19 mouse cellular contexts compared by ENCODE assay signal in the genomic region with DNA sequence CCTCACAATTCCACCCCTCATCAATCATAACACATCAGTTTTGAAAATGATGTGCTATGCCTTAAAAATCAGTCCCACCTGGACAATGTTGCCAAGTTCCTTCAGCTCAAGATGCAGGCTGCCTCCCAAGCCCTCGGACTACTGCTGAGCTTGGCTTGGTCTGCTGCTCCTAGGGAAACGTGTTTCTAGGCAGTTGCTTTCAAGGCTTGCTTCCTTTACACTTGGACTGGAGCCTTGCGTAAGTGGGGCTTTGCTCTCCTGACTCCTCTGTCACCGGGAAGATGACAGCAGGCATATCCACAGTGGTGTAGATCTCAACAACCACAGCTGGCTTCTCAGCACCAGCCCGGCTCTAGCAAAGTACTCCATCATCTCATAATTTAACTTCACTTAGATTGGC.
DNase-seq lines count a peak whose midpoint lies in the region; ATAC-seq lines count a peak whose summit lies in the region.
"Had no signal": no experiment of that assay in that cellular context is flagged by ENCODE, and none has a peak within 500 bp of the region (broad histone marks: within the 10 kb centered on the region; RNA-seq: fewer than 3 reads in every experiment).

No protein-coding gene starts in this region.

- H3K4me2 ChIP-seq in liver, embryonic 12.5 days = no peak overlapping the region
- no peak overlapping the region for H3K4me2 ChIP-seq in liver, embryonic 11.5 days
- H3K4me2 ChIP-seq: forebrain, embryonic 15.5 days; midbrain, embryonic 11.5 days; neural tube, embryonic 12.5 days had no signal

- DNase-seq in cerebellum, adult 11 months = peak; percentile 18
- no peak for DNase-seq in cerebellum, postnatal 4 days (ENCODE audit: low spot score in 2 of 2)
- no peak for DNase-seq in liver, embryonic 11.5 days (ENCODE audit: low spot score)
- peak; percentile 21 to 38 for DNase-seq in cerebellum, postnatal 14 days
- no peak for DNase-seq in urinary bladder, postnatal 14 days (ENCODE audit: low spot score)
- no peak for DNase-seq in right cerebral cortex, postnatal 14 days
- DNase-seq: adrenal gland, adult 8-10 months; kidney, adult 11 months; lung, postnatal 14 days; thymus, postnatal 25 days had no signal

- H3K36me3 ChIP-seq in liver, embryonic 12.5 days = no peaks in the 10 kb centered on the region
- H3K36me3 ChIP-seq in liver, embryonic 11.5 days (ENCODE audit: control insufficient read depth, insufficient read depth, low read length) = no peaks in the 10 kb centered on the region
- H3K36me3 ChIP-seq: forebrain, embryonic 15.5 days; neural tube, embryonic 12.5 days had no signal

- H3K9ac ChIP-seq in liver, embryonic 12.5 days = no peak overlapping the region
- no peak overlapping the region for H3K9ac ChIP-seq in liver, embryonic 11.5 days (ENCODE audit: low read depth, low read length)
- H3K9ac ChIP-seq: forebrain, embryonic 15.5 days; neural tube, embryonic 12.5 days had no signal

- ATAC-seq in liver, embryonic 12.5 days = no peak
- ATAC-seq in liver, embryonic 11.5 days (replicated peaks; ENCODE audit: low FRiP score) = no peak
- ATAC-seq in megakaryocyte progenitor cell, adult 5-6 weeks (replicated peaks; ENCODE audit: poor library complexity) = peak; percentile 55
- ATAC-seq: forebrain, embryonic 15.5 days; hindbrain, postnatal 0 days had no signal

- H3K27me3 ChIP-seq in liver, embryonic 12.5 days (replicated peaks) = no peaks in the 10 kb centered on the region
- no peaks in the 10 kb centered on the region for H3K27me3 ChIP-seq in liver, embryonic 11.5 days (replicated peaks; ENCODE audit: control insufficient read depth, insufficient read depth, low read length)
- H3K27me3 ChIP-seq: CH12.LX; forebrain, embryonic 15.5 days; neural tube, embryonic 12.5 days had no signal

- WGBS in liver, embryonic 12.5 days (ENCODE audit: insufficient replicate concordance) = 62% methylated on average over 5 of the region's 5 CpGs
- 64% methylated on average over 5 of the region's 5 CpGs for WGBS in liver, embryonic 11.5 days

- peaks cover 33% of the 10 kb centered on the region for H3K4me1 ChIP-seq in liver, embryonic 12.5 days
- H3K4me1 ChIP-seq in liver, embryonic 11.5 days (replicated peaks; ENCODE audit: control insufficient read depth, insufficient read depth, low read length) = peaks cover 4% of the 10 kb centered on the region

- H3K4me3 ChIP-seq in liver, embryonic 12.5 days = no peak overlapping the region
- H3K4me3 ChIP-seq in liver, embryonic 11.5 days (ENCODE audit: low read depth, low read length) = no peak overlapping the region
- H3K4me3 ChIP-seq: erythroblast, embryonic 14.5 days; forebrain, embryonic 15.5 days; neural tube, embryonic 12.5 days had no signal

- H3K27ac ChIP-seq in liver, embryonic 12.5 days = 0 out of 2 replicates have a peak overlapping the region, but pooled peaks have one; percentile 15
- no peak overlapping the region for H3K27ac ChIP-seq in liver, embryonic 11.5 days (ENCODE audit: low read depth, low read length)
- H3K27ac ChIP-seq: forebrain, embryonic 15.5 days; hindbrain, postnatal 0 days; kidney, postnatal 0 days; neural tube, embryonic 12.5 days had no signal

- H3K9me3 ChIP-seq in liver, embryonic 12.5 days (replicated peaks) = no peaks in the 10 kb centered on the region
- no peaks in the 10 kb centered on the region for H3K9me3 ChIP-seq in liver, embryonic 11.5 days (ENCODE audit: control insufficient read depth, low read length)
- H3K9me3 ChIP-seq: forebrain, embryonic 15.5 days; neural tube, embryonic 12.5 days had no signal

Comparison
In these comparisons a context has a peak if more than half of its experiments do, and no peak if none do; other contexts are left out.
1. DNase-seq: peak in cerebellum, adult 11 months (single experiment) and cerebellum, postnatal 14 days (2 of 2); none in cerebellum, postnatal 4 days (0 of 2), liver, embryonic 11.5 days (single experiment), urinary bladder, postnatal 14 days (single experiment) and right cerebral cortex, postnatal 14 days (single experiment).